Comparison of ENCODE assay signal across 13 mouse cellular contexts in the genomic region with DNA sequence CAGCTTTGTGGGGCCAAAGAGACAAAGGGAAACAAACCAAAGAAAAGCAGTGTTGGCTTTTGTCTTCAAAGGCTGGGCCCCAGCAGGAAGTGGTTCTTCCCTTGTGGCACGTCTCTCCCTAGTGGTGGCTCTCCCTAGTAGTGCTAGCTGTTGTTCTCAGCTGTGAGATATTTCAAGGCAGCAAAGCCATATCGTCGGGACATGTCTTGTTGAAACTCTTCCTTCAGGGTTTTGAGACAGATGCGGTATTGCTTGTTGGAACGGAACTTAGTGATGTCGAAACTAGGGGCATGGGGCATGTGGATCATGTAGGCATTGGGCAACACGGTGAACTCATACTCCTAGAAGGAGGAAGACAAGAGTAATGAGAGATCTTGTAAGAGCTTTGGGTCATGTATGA. TPM values are rescaled to one million over a fixed set of nuclear protein-coding genes. Genes with fewer than 3 reads are reported as not detected.
DNase-seq lines count a peak whose midpoint lies in the region; ATAC-seq and TF ChIP-seq lines count a peak whose summit lies in the region.
"Had no signal": no experiment of that assay in that cellular context is flagged by ENCODE, and none has a peak within 500 bp of the region (broad histone marks: within the 10 kb centered on the region; RNA-seq: fewer than 3 reads in every experiment).

No protein-coding gene starts in this region.

- 0 out of 2 replicates have a peak, but pooled peaks have one; percentile 13 for TF ChIP-seq CTCF in liver, embryonic 14.5 days (IDR thresholded peaks at IDR 0.05; ENCODE audit: low read depth)

- H3K4me3 ChIP-seq in liver, embryonic 14.5 days (ENCODE audit: insufficient read depth in 1 of 2, low read depth in 2 of 2, low read length in 2 of 2), result no peak overlapping the region
- H3K4me3 ChIP-seq in limb, embryonic 10.5 days, result no peak overlapping the region
- H3K4me3 ChIP-seq in midbrain, embryonic 10.5 days, result no peak overlapping the region
- H3K4me3 ChIP-seq: embryonic facial prominence, embryonic 12.5 days had no signal

- H3K9ac ChIP-seq in liver, embryonic 14.5 days (replicated peaks), result no peak overlapping the region
- H3K9ac ChIP-seq: embryonic facial prominence, embryonic 12.5 days had no signal

- no peak overlapping the region for H3K4me2 ChIP-seq in liver, embryonic 14.5 days (ENCODE audit: low read depth)
- H3K4me2 ChIP-seq: embryonic facial prominence, embryonic 12.5 days had no signal

- TF ChIP-seq EP300 in liver, embryonic 14.5 days (IDR thresholded peaks at IDR 0.05; ENCODE audit: low read depth), result no peak

- ATAC-seq in monocyte, adult 5-6 weeks (replicated peaks; ENCODE audit: insufficient number of reproducible peaks, low FRiP score, low TSS enrichment, poor library complexity, severe bottlenecking), result no peak
- ATAC-seq in liver, embryonic 14.5 days (ENCODE audit: insufficient read depth), result no peak
- ATAC-seq in megakaryocyte, adult 5-6 weeks (ENCODE audit: poor library complexity, severe bottlenecking), result peak; percentile 94
- ATAC-seq: midbrain, embryonic 16.5 days had no signal

- DNase-seq in monocyte, adult 2 months (ENCODE audit: low read depth in 1 of 2, low spot score in 2 of 2), result peak; percentile 15 to 38
- DNase-seq in liver, embryonic 14.5 days (ENCODE audit: low read depth in 3 of 3, low spot score in 3 of 3), result peak in 1 of 3 experiments; percentile 22
- DNase-seq in gastrocnemius, adult 8-10 months (ENCODE audit: low spot score in 2 of 2), result no peak
- DNase-seq in limb, embryonic 10.5 days (ENCODE audit: low spot score), result no peak
- DNase-seq in cerebellum, postnatal 14 days, result no peak
- no peak for DNase-seq in midbrain, embryonic 10.5 days (ENCODE audit: low spot score)
- DNase-seq: cerebellum, adult 11-12 months; heart, postnatal 4 days; kidney, adult 8-10 months had no signal

- H3K27me3 ChIP-seq in liver, embryonic 14.5 days (ENCODE audit: control insufficient read depth, insufficient read depth, low read length), result no peaks in the 10 kb centered on the region
- H3K27me3 ChIP-seq in limb, embryonic 10.5 days (ENCODE audit: low read depth, poor library complexity, severe bottlenecking), result no peaks in the 10 kb centered on the region
- no peaks in the 10 kb centered on the region for H3K27me3 ChIP-seq in midbrain, embryonic 10.5 days (ENCODE audit: low read depth, poor library complexity, severe bottlenecking)
- H3K27me3 ChIP-seq: embryonic facial prominence, embryonic 12.5 days had no signal

- no peaks in the 10 kb centered on the region for H3K36me3 ChIP-seq in liver, embryonic 14.5 days (replicated peaks; ENCODE audit: control insufficient read depth, insufficient read depth, low read depth)
- no peaks in the 10 kb centered on the region for H3K36me3 ChIP-seq in limb, embryonic 10.5 days
- H3K36me3 ChIP-seq in midbrain, embryonic 10.5 days, result peaks cover 15% of the 10 kb centered on the region

- WGBS in liver, embryonic 14.5 days (ENCODE audit: insufficient replicate concordance), result 40% methylated on average over 7 of the region's 7 CpGs
- 89% methylated on average over 7 of the region's 7 CpGs for WGBS in limb, embryonic 10.5 days
- 89% methylated on average over 7 of the region's 7 CpGs for WGBS in midbrain, embryonic 10.5 days

- H3K9me3 ChIP-seq in liver, embryonic 14.5 days (ENCODE audit: control insufficient read depth, low read length), result no peaks in the 10 kb centered on the region
- no peaks in the 10 kb centered on the region for H3K9me3 ChIP-seq in limb, embryonic 10.5 days (replicated peaks)
- H3K9me3 ChIP-seq in midbrain, embryonic 10.5 days (replicated peaks), result no peaks in the 10 kb centered on the region
- H3K9me3 ChIP-seq: embryonic facial prominence, embryonic 12.5 days had no signal

- H3K4me1 ChIP-seq in liver, embryonic 14.5 days (replicated peaks; ENCODE audit: control insufficient read depth in 2 of 2, insufficient read depth in 2 of 2, low read length in 1 of 2), result no peaks in the 10 kb centered on the region
- H3K4me1 ChIP-seq in limb, embryonic 10.5 days, result no peaks in the 10 kb centered on the region
- no peaks in the 10 kb centered on the region for H3K4me1 ChIP-seq in midbrain, embryonic 10.5 days
- H3K4me1 ChIP-seq: embryonic facial prominence, embryonic 12.5 days had no signal

- no peak overlapping the region for H3K27ac ChIP-seq in liver, embryonic 14.5 days
- H3K27ac ChIP-seq in limb, embryonic 10.5 days, result no peak overlapping the region
- no peak overlapping the region for H3K27ac ChIP-seq in midbrain, embryonic 10.5 days (replicated peaks)
- H3K27ac ChIP-seq: embryonic facial prominence, embryonic 12.5 days had no signal

RNA-seq across cellular contexts. Expression of gene F2rl3, which starts 54.0 kb away (rescaled TPM):
- 1.6 TPM in 1 of 3 replicates, not detected in the others for total RNA-seq in monocyte, adult 5-6 weeks (2017)
- 3.9 and 5.2 TPM in 2 replicates for polyA plus RNA-seq in liver, embryonic 14.5 days (2012; rRNA removed)
- 2.8 and 3.8 TPM in 2 replicates for polyA plus RNA-seq in liver, embryonic 14.5 days (2014; fragmentation: Nextera tagmentation; extraction: Ambion mirVana)
- total RNA-seq in megakaryocyte, adult 5-6 weeks (2015), result 0.11 and 0.32 TPM in 2 replicates
- total RNA-seq in megakaryocyte, adult 5-6 weeks (2017), result 0.07 and 0.08 TPM in 2 replicates
- total RNA-seq in gastrocnemius, adult 8-10 months (2022), result 1 to 10 TPM; 1.1 to 2.0 (median 1.6) TPM
- 2.2 and 2.5 TPM in 2 replicates for polyA plus RNA-seq in limb, embryonic 10.5 days (2016; fragmentation: Nextera tagmentation; extraction: Ambion mirVana)
- 1.2 and 2.4 TPM in 2 replicates for polyA plus RNA-seq in midbrain, embryonic 10.5 days (2016; fragmentation: Nextera tagmentation; extraction: Ambion mirVana)

Comparison
In these comparisons a context has a peak if more than half of its experiments do, and no peak if none do; other contexts are left out.
1. DNase-seq: peak in monocyte, adult 2 months (2 of 2); none in gastrocnemius, adult 8-10 months (0 of 2), limb, embryonic 10.5 days (single experiment), cerebellum, postnatal 14 days (0 of 2) and midbrain, embryonic 10.5 days (single experiment).